Mouse (Mus musculus) embryonic facial prominence, embryonic 10.5 days (tissue): ENCODE results near the gene Lrp8. TPM values are rescaled to one million over a fixed set of nuclear protein-coding genes. Genes with fewer than 3 reads are reported as not detected.
A peak's percentile ranks its signal among the peaks of the same experiment; 100 is the strongest.

Experiments used
- DNase-seq: peaks from one replicate; pipeline ENCODE4 v3.0.0-alpha.2; 2017; ENCODE audit warnings: low spot score
- H3K27ac ChIP-seq: fragments of 300-500 bp; sonication (generic); replicated peaks from 2 replicates; pipeline ENCODE4 v1.5.1; 2016; ENCODE audit warnings: mild to moderate bottlenecking
- H3K27me3 ChIP-seq: fragments of 300-500 bp; sonication (generic); replicated peaks from 2 replicates; pipeline ENCODE4 v1.6.1; 2016; ENCODE audit warnings: low read depth, mild to moderate bottlenecking; ENCODE audit not compliant: poor library complexity, severe bottlenecking
- H3K36me3 ChIP-seq: fragments of 300-500 bp; sonication (generic); replicated peaks from 2 replicates; pipeline ENCODE4 v1.6.1; 2016; ENCODE audit warnings: mild to moderate bottlenecking, moderate library complexity
- H3K4me1 ChIP-seq: fragments of 300-500 bp; sonication (generic); 2 replicates; pipeline ENCODE4 v1.6.1; 2016
- H3K4me3 ChIP-seq: fragments of 300-500 bp; sonication (generic); 2 replicates; pipeline ENCODE4 v1.5.1; 2016; ENCODE audit warnings: mild to moderate bottlenecking, moderate library complexity
- H3K9me3 ChIP-seq: fragments of 300-500 bp; sonication (generic); 2 replicates; pipeline ENCODE4 v1.6.1; 2016; ENCODE audit warnings: mild to moderate bottlenecking
- WGBS: fragments of 180-500 bp; shearing (Covaris S2); methylation state at CpG from one replicate; pipeline ENCODE4 v1.1.7; 2016; 5-methylcytosine and 5-hydroxymethylcytosine counted together
- polyA plus RNA-seq: library from polyadenylated mRNA; unstranded; fragments of >200 nt; fragmentation: Nextera tagmentation; extraction: Ambion mirVana; gene quantifications from 2 replicates; pipeline ENCODE4 v1.2.1, GENCODE M21; 2016

Lrp8 gene
- polyA plus RNA-seq, 1 experiment from 2014 or later = 7.4 TPM

- Histone ChIP-seq H3K36me3 (peaks cover 83% of the 10 kb centered on the region), H3K27ac (no peak overlapping the region), H3K4me1 (no peaks in the 10 kb centered on the region), H3K9me3 (no peaks in the 10 kb centered on the region), H3K27me3 (no peaks in the 10 kb centered on the region), H3K4me3 (no peak overlapping the region)
- DNase-seq = no peak
- WGBS = 83% methylated on average over 11 of the region's 11 CpGs
Observed at GRCm38 (mm10) chr4:107856958-107857686, 55.1 kb downstream of the Lrp8 start.

GRCm38 (mm10) chr4:107858995-107859394 lies 56.9 kb downstream of the Lrp8 start:
- Histone ChIP-seq H3K27me3 (no peaks in the 10 kb centered on the region), H3K9me3 (no peaks in the 10 kb centered on the region), H3K36me3 (peaks cover 91% of the 10 kb centered on the region), H3K4me1 (no peaks in the 10 kb centered on the region), H3K4me3 (no peak overlapping the region), H3K27ac (no peak overlapping the region)
- DNase-seq = no peak
- WGBS = 92% methylated on average over 7 of the region's 7 CpGs

- Histone ChIP-seq H3K4me3 (no peak overlapping the region), H3K4me1 (no peaks in the 10 kb centered on the region), H3K27me3 (no peaks in the 10 kb centered on the region), H3K36me3 (peaks cover 60% of the 10 kb centered on the region), H3K9me3 (no peaks in the 10 kb centered on the region), H3K27ac (no peak overlapping the region)
- 83% methylated on average over 4 of the region's 4 CpGs for WGBS
- no peak for DNase-seq
Observed at GRCm38 (mm10) chr4:107864866-107865265, 62.8 kb downstream of the Lrp8 start.

- 4% methylated on average over 48 of the region's 48 CpGs for WGBS
- DNase-seq = peak; percentile 95
- Histone ChIP-seq H3K36me3 (peaks cover 37% of the 10 kb centered on the region), H3K9me3 (no peaks in the 10 kb centered on the region), H3K27ac (peak within 1 kb of the TSS; percentile 90), H3K4me3 (peak within 1 kb of the TSS; percentile 90), H3K27me3 (no peaks in the 10 kb centered on the region), H3K4me1 (peaks cover 17% of the 10 kb centered on the region)
Observed at GRCm38 (mm10) chr4:107879254-107880050, 77.4 kb downstream of the Lrp8 start, which contains the start of gene Magoh. Gene Magoh, plus strand, starts transcription at chr4:107879755.

- H3K36me3 ChIP-seq = peaks cover 59% of the 10 kb centered on the region
- no peak overlapping the region for H3K27ac ChIP-seq
- 91% methylated on average over 1 of the region's 1 CpGs for WGBS
Observed at GRCm38 (mm10) chr4:107881631-107882030, 79.6 kb downstream of the Lrp8 start.

GRCm38 (mm10) chr4:107886371-107886770 lies 84.3 kb downstream of the Lrp8 start:
- 81% methylated on average over 7 of the region's 7 CpGs for WGBS
- Histone ChIP-seq H3K36me3 (peaks cover 68% of the 10 kb centered on the region), H3K27ac (no peak overlapping the region), H3K27me3 (no peaks in the 10 kb centered on the region), H3K4me1 (peaks cover 18% of the 10 kb centered on the region), H3K9me3 (no peaks in the 10 kb centered on the region), H3K4me3 (no peak overlapping the region)
- no peak for DNase-seq

More at GRCm38 (mm10) chr4:107881631-107882030, 79.6 kb downstream of the Lrp8 start:
- no peaks in the 10 kb centered on the region for H3K9me3 ChIP-seq
- no peak overlapping the region for H3K4me3 ChIP-seq
- peaks cover 17% of the 10 kb centered on the region for H3K4me1 ChIP-seq
- no peak for DNase-seq
- no peaks in the 10 kb centered on the region for H3K27me3 ChIP-seq

GRCm38 (mm10) chr4:107889385-107889730 lies 87.3 kb downstream of the Lrp8 start:
- no peak for DNase-seq
- peak overlapping the region; percentile 70 for H3K4me3 ChIP-seq
- peak overlapping the region; percentile 90 for H3K27ac ChIP-seq
- peaks cover 18% of the 10 kb centered on the region for H3K4me1 ChIP-seq
- H3K9me3 ChIP-seq = no peaks in the 10 kb centered on the region
- no peaks in the 10 kb centered on the region for H3K27me3 ChIP-seq
- H3K36me3 ChIP-seq = peaks cover 68% of the 10 kb centered on the region
- WGBS = 2% methylated on average over 12 of the region's 12 CpGs

- WGBS = under 1% methylated on average over 48 of the region's 48 CpGs
- peaks cover 68% of the 10 kb centered on the region for H3K36me3 ChIP-seq
- peak within 1 kb of the TSS; percentile 70 for H3K4me3 ChIP-seq
- H3K9me3 ChIP-seq = no peaks in the 10 kb centered on the region
- peaks cover 18% of the 10 kb centered on the region for H3K4me1 ChIP-seq
- H3K27me3 ChIP-seq = no peaks in the 10 kb centered on the region
- DNase-seq = peak; percentile 96
- H3K27ac ChIP-seq = peak within 1 kb of the TSS; percentile 90
Observed at GRCm38 (mm10) chr4:107889731-107890432, 87.8 kb downstream of the Lrp8 start, which contains the start of gene 0610037L13Rik. Gene 0610037L13Rik, plus strand, starts transcription at chr4:107889813.

- H3K27ac ChIP-seq = no peak overlapping the region
- peaks cover 68% of the 10 kb centered on the region for H3K36me3 ChIP-seq
- no peak for DNase-seq
- H3K4me3 ChIP-seq = no peak overlapping the region
- peaks cover 18% of the 10 kb centered on the region for H3K4me1 ChIP-seq
- no peaks in the 10 kb centered on the region for H3K27me3 ChIP-seq
- 81% methylated on average over 2 of the region's 2 CpGs for WGBS
- H3K9me3 ChIP-seq = no peaks in the 10 kb centered on the region
Observed at GRCm38 (mm10) chr4:107892663-107893062, 90.6 kb downstream of the Lrp8 start.

GRCm38 (mm10) chr4:107899211-107899927 lies 97.3 kb downstream of the Lrp8 start:
- 84% methylated on average over 5 of the region's 5 CpGs for WGBS
- no peaks in the 10 kb centered on the region for H3K4me1 ChIP-seq

GRCm38 (mm10) chr4:107900206-107900605 lies 98.1 kb downstream of the Lrp8 start:
- H3K27me3 ChIP-seq = no peaks in the 10 kb centered on the region
- WGBS = 92% methylated on average over 3 of the region's 3 CpGs
- no peak overlapping the region for H3K4me3 ChIP-seq
- no peaks in the 10 kb centered on the region for H3K4me1 ChIP-seq
- H3K27ac ChIP-seq = no peak overlapping the region
- no peaks in the 10 kb centered on the region for H3K9me3 ChIP-seq
- no peak for DNase-seq
- peaks cover 84% of the 10 kb centered on the region for H3K36me3 ChIP-seq

More at GRCm38 (mm10) chr4:107899211-107899927, 97.3 kb downstream of the Lrp8 start:
- Histone ChIP-seq H3K27me3 (no peaks in the 10 kb centered on the region), H3K27ac (no peak overlapping the region), H3K9me3 (no peaks in the 10 kb centered on the region), H3K36me3 (peaks cover 83% of the 10 kb centered on the region), H3K4me3 (no peak overlapping the region)
- no peak for DNase-seq

- Histone ChIP-seq H3K4me1 (no peaks in the 10 kb centered on the region), H3K9me3 (no peaks in the 10 kb centered on the region), H3K27me3 (no peaks in the 10 kb centered on the region), H3K36me3 (peaks cover 77% of the 10 kb centered on the region), H3K27ac (no peak overlapping the region), H3K4me3 (no peak overlapping the region)
- WGBS = 93% methylated on average over 10 of the region's 10 CpGs
- no peak for DNase-seq
Observed at GRCm38 (mm10) chr4:107904252-107904651, 102.2 kb downstream of the Lrp8 start.
